Comparison of ENCODE assay signal across 8 mouse cellular contexts in genomic region chr11:67596233-67596632, GRCm38 (mm10).
DNase-seq lines count a peak whose midpoint lies in the region; ATAC-seq lines count a peak whose summit lies in the region.
"Had no signal": no experiment of that assay in that cellular context is flagged by ENCODE, and none has a peak within 500 bp of the region (broad histone marks: within the 10 kb centered on the region; RNA-seq: fewer than 3 reads in every experiment).

No protein-coding gene starts in this region.

- H3K4me2 ChIP-seq in forebrain, embryonic 12.5 days: peak overlapping the region; percentile 15; the same call in 1 of the 2 replicates
- no peak overlapping the region for H3K4me2 ChIP-seq in neural tube, embryonic 15.5 days
- H3K4me2 ChIP-seq in liver, embryonic 12.5 days: no peak overlapping the region

- H3K36me3 ChIP-seq in forebrain, embryonic 12.5 days (replicated peaks): no peaks in the 10 kb centered on the region
- no peaks in the 10 kb centered on the region for H3K36me3 ChIP-seq in neural tube, embryonic 15.5 days
- no peaks in the 10 kb centered on the region for H3K36me3 ChIP-seq in liver, embryonic 12.5 days

- H3K27ac ChIP-seq in forebrain, embryonic 12.5 days: peak overlapping the region; percentile 56; the same call in 1 of the 2 replicates
- no peak overlapping the region for H3K27ac ChIP-seq in neural tube, embryonic 15.5 days (replicated peaks)
- no peak overlapping the region for H3K27ac ChIP-seq in liver, embryonic 12.5 days

- 34% methylated on average over 6 of the region's 6 CpGs for WGBS in forebrain, embryonic 12.5 days
- WGBS in neural tube, embryonic 15.5 days: 29% methylated on average over 6 of the region's 6 CpGs
- WGBS in liver, embryonic 12.5 days (ENCODE audit: insufficient replicate concordance): 58% methylated on average over 6 of the region's 6 CpGs

- peaks cover 27% of the 10 kb centered on the region for H3K27me3 ChIP-seq in forebrain, embryonic 12.5 days
- H3K27me3 ChIP-seq in neural tube, embryonic 15.5 days (replicated peaks): no peaks in the 10 kb centered on the region
- H3K27me3 ChIP-seq in liver, embryonic 12.5 days (replicated peaks): no peaks in the 10 kb centered on the region

- H3K4me3 ChIP-seq in forebrain, embryonic 12.5 days (replicated peaks): 0 out of 2 replicates have a peak overlapping the region, but pooled peaks have one; percentile 8
- H3K4me3 ChIP-seq in neural tube, embryonic 15.5 days (replicated peaks): no peak overlapping the region
- no peak overlapping the region for H3K4me3 ChIP-seq in liver, embryonic 12.5 days

- H3K9ac ChIP-seq in forebrain, embryonic 12.5 days: no peak overlapping the region
- H3K9ac ChIP-seq in neural tube, embryonic 15.5 days (replicated peaks): no peak overlapping the region
- H3K9ac ChIP-seq in liver, embryonic 12.5 days: no peak overlapping the region

- H3K9me3 ChIP-seq in forebrain, embryonic 12.5 days: no peaks in the 10 kb centered on the region
- no peaks in the 10 kb centered on the region for H3K9me3 ChIP-seq in neural tube, embryonic 15.5 days (replicated peaks)
- H3K9me3 ChIP-seq in liver, embryonic 12.5 days (replicated peaks): no peaks in the 10 kb centered on the region

- H3K4me1 ChIP-seq in forebrain, embryonic 12.5 days: peaks cover 21% of the 10 kb centered on the region
- peaks cover 13% of the 10 kb centered on the region for H3K4me1 ChIP-seq in neural tube, embryonic 15.5 days
- no peaks in the 10 kb centered on the region for H3K4me1 ChIP-seq in liver, embryonic 12.5 days

- peak; percentile 56 for DNase-seq in cerebellum, adult 9-10 months
- DNase-seq in layer of hippocampus, adult 9-10 months (ENCODE audit: low spot score): peak; percentile 60
- DNase-seq in spleen, adult 12 weeks (ENCODE audit: low spot score): no peak
- no peak for DNase-seq in adrenal gland, postnatal 36 days
- DNase-seq: kidney, adult 9 months had no signal

- peak; percentile 77 for ATAC-seq in forebrain, embryonic 12.5 days (ENCODE audit: low FRiP score)
- peak; percentile 56 for ATAC-seq in neural tube, embryonic 15.5 days (ENCODE audit: low FRiP score)
- ATAC-seq in liver, embryonic 12.5 days: no peak

Comparison
In these comparisons a context has a peak if more than half of its experiments do, and no peak if none do; other contexts are left out.
1. DNase-seq: peak in cerebellum, adult 9-10 months (single experiment) and layer of hippocampus, adult 9-10 months (single experiment); none in spleen, adult 12 weeks (single experiment) and adrenal gland, postnatal 36 days (0 of 2).